Mouse (Mus musculus): ENCODE measurements around the gene Crebzf. TPM values are rescaled to one million over a fixed set of nuclear protein-coding genes. Genes with fewer than 3 reads are reported as not detected.

Gene Crebzf
- 49.9 and 52.3 TPM in 2 replicates for polyA plus RNA-seq (2014; fragmentation: Nextera tagmentation; extraction: Ambion mirVana)

- peak within 1 kb of the TSS; percentile 97 for H3K27ac ChIP-seq (ENCODE audit: low read depth, low read length)
- no peaks in the 10 kb centered on the region for H3K9me3 ChIP-seq (ENCODE audit: control insufficient read depth, low read length)
- no peaks in the 10 kb centered on the region for H3K36me3 ChIP-seq (ENCODE audit: control insufficient read depth, insufficient read depth, low read length)
- peaks cover 5% of the 10 kb centered on the region for H3K4me1 ChIP-seq (ENCODE audit: control insufficient read depth, insufficient read depth, low read length)
- no peaks in the 10 kb centered on the region for H3K27me3 ChIP-seq (ENCODE audit: control insufficient read depth, insufficient read depth, low read length)
- H3K9ac ChIP-seq (ENCODE audit: low read length), result peak within 1 kb of the TSS; percentile 98
- ATAC-seq (ENCODE audit: low FRiP score), result peak; percentile 95
- peak within 1 kb of the TSS; percentile 92 for H3K4me2 ChIP-seq
- peak within 1 kb of the TSS; percentile 98 for H3K4me3 ChIP-seq (ENCODE audit: low read depth, low read length)
- under 1% methylated on average over 50 of the region's 54 CpGs for WGBS
- DNase-seq (ENCODE audit: low spot score, missing footprints), result peak; percentile 99
Observed at GRCm38 (mm10) chr7:90442518-90443080, at the start of gene Crebzf. Gene Crebzf (plus strand): TSS chr7:90442729.

- Histone ChIP-seq H3K9me3 (ENCODE audit: control insufficient read depth, low read length) (no peaks in the 10 kb centered on the region), H3K9ac (ENCODE audit: low read length) (no peak overlapping the region), H3K27me3 (ENCODE audit: control insufficient read depth, insufficient read depth, low read length) (no peaks in the 10 kb centered on the region), H3K27ac (ENCODE audit: low read depth, low read length) (no peak overlapping the region), H3K4me3 (ENCODE audit: low read depth, low read length) (no peak overlapping the region), H3K36me3 (ENCODE audit: control insufficient read depth, insufficient read depth, low read length) (no peaks in the 10 kb centered on the region), H3K4me1 (ENCODE audit: control insufficient read depth, insufficient read depth, low read length) (no peaks in the 10 kb centered on the region), H3K4me2 (no peak overlapping the region)
- DNase-seq (ENCODE audit: low spot score, missing footprints) (peak; percentile 83), ATAC-seq (ENCODE audit: low FRiP score) (no peak)
- WGBS, result 57% methylated on average over 4 of the region's 4 CpGs
Observed at GRCm38 (mm10) chr7:90395073-90395472, 47.5 kb upstream of the Crebzf start.

- Histone ChIP-seq H3K4me1 (ENCODE audit: control insufficient read depth, insufficient read depth, low read length) (no peaks in the 10 kb centered on the region), H3K4me3 (ENCODE audit: low read depth, low read length) (no peak overlapping the region), H3K27me3 (ENCODE audit: control insufficient read depth, insufficient read depth, low read length) (no peaks in the 10 kb centered on the region), H3K27ac (ENCODE audit: low read depth, low read length) (no peak overlapping the region), H3K9ac (ENCODE audit: low read length) (no peak overlapping the region), H3K4me2 (no peak overlapping the region), H3K9me3 (ENCODE audit: control insufficient read depth, low read length) (no peaks in the 10 kb centered on the region), H3K36me3 (ENCODE audit: control insufficient read depth, insufficient read depth, low read length) (no peaks in the 10 kb centered on the region)
- ATAC-seq (ENCODE audit: low FRiP score) (no peak), DNase-seq (ENCODE audit: low spot score, missing footprints) (no peak)
- 73% methylated on average over 5 of the region's 5 CpGs for WGBS
Observed at GRCm38 (mm10) chr7:90395928-90396327, 46.6 kb upstream of the Crebzf start.

- H3K9ac ChIP-seq (ENCODE audit: low read length), result no peak overlapping the region
- H3K4me1 ChIP-seq (ENCODE audit: control insufficient read depth, insufficient read depth, low read length), result no peaks in the 10 kb centered on the region
- no peaks in the 10 kb centered on the region for H3K9me3 ChIP-seq (ENCODE audit: control insufficient read depth, low read length)
- H3K27ac ChIP-seq (ENCODE audit: low read depth, low read length), result no peak overlapping the region
- H3K36me3 ChIP-seq (ENCODE audit: control insufficient read depth, insufficient read depth, low read length), result no peaks in the 10 kb centered on the region
- ATAC-seq (ENCODE audit: low FRiP score) (no peak), DNase-seq (ENCODE audit: low spot score, missing footprints) (peak; percentile 93)
- no peaks in the 10 kb centered on the region for H3K27me3 ChIP-seq (ENCODE audit: control insufficient read depth, insufficient read depth, low read length)
- WGBS, result 56% methylated on average over 3 of the region's 3 CpGs
- H3K4me3 ChIP-seq (ENCODE audit: low read depth, low read length), result no peak overlapping the region
- no peak overlapping the region for H3K4me2 ChIP-seq
Observed at GRCm38 (mm10) chr7:90409934-90410333, 32.6 kb upstream of the Crebzf start.

GRCm38 (mm10) chr7:90426020-90427001, 16.2 kb upstream of the Crebzf start, which contains the start of gene Ccdc89:
Gene Ccdc89 (plus strand): TSS chr7:90426577.
- Histone ChIP-seq H3K27ac (ENCODE audit: low read depth, low read length) (no peak within 1 kb of the TSS), H3K9me3 (ENCODE audit: control insufficient read depth, low read length) (no peaks in the 10 kb centered on the region), H3K9ac (ENCODE audit: low read length) (peak within 1 kb of the TSS; percentile 36; the same call in 1 of the 2 replicates), H3K4me3 (ENCODE audit: low read depth, low read length) (peak within 1 kb of the TSS; percentile 35), H3K27me3 (ENCODE audit: control insufficient read depth, insufficient read depth, low read length) (no peaks in the 10 kb centered on the region), H3K4me1 (ENCODE audit: control insufficient read depth, insufficient read depth, low read length) (no peaks in the 10 kb centered on the region; the same call in 1 of the 2 replicates), H3K36me3 (ENCODE audit: control insufficient read depth, insufficient read depth, low read length) (no peaks in the 10 kb centered on the region), H3K4me2 (peak within 1 kb of the TSS; percentile 57)
- ATAC-seq (ENCODE audit: low FRiP score) (peak; percentile 100), DNase-seq (ENCODE audit: low spot score, missing footprints) (peak; percentile 91)
- 24% methylated on average over 29 of the region's 29 CpGs for WGBS

GRCm38 (mm10) chr7:90427006-90427405, 15.5 kb upstream of the Crebzf start:
- ATAC-seq (ENCODE audit: low FRiP score) (no peak), DNase-seq (ENCODE audit: low spot score, missing footprints) (no peak)
- H3K9ac ChIP-seq (ENCODE audit: low read length), result no peak overlapping the region
- no peaks in the 10 kb centered on the region; the same call in 1 of the 2 replicates for H3K4me1 ChIP-seq (ENCODE audit: control insufficient read depth, insufficient read depth, low read length)
- no peak overlapping the region; the same call in 1 of the 2 replicates for H3K4me3 ChIP-seq (ENCODE audit: low read depth, low read length)
- H3K27me3 ChIP-seq (ENCODE audit: control insufficient read depth, insufficient read depth, low read length), result no peaks in the 10 kb centered on the region
- no peak overlapping the region for H3K27ac ChIP-seq (ENCODE audit: low read depth, low read length)
- H3K4me2 ChIP-seq, result peak overlapping the region; percentile 57; the same call in 1 of the 2 replicates
- 74% methylated on average over 9 of the region's 9 CpGs for WGBS
- H3K9me3 ChIP-seq (ENCODE audit: control insufficient read depth, low read length), result no peaks in the 10 kb centered on the region
- no peaks in the 10 kb centered on the region for H3K36me3 ChIP-seq (ENCODE audit: control insufficient read depth, insufficient read depth, low read length)

- Histone ChIP-seq H3K27me3 (ENCODE audit: control insufficient read depth, insufficient read depth, low read length) (no peaks in the 10 kb centered on the region), H3K4me3 (ENCODE audit: low read depth, low read length) (no peak overlapping the region), H3K9me3 (ENCODE audit: control insufficient read depth, low read length) (no peaks in the 10 kb centered on the region), H3K27ac (ENCODE audit: low read depth, low read length) (no peak overlapping the region), H3K9ac (ENCODE audit: low read length) (no peak overlapping the region), H3K4me1 (ENCODE audit: control insufficient read depth, insufficient read depth, low read length) (no peaks in the 10 kb centered on the region), H3K36me3 (ENCODE audit: control insufficient read depth, insufficient read depth, low read length) (no peaks in the 10 kb centered on the region), H3K4me2 (no peak overlapping the region)
- DNase-seq (ENCODE audit: low spot score, missing footprints), result no peak
- no peak for ATAC-seq (ENCODE audit: low FRiP score)
Observed at GRCm38 (mm10) chr7:90432221-90432620, 10.3 kb upstream of the Crebzf start.

- WGBS, result 90% methylated on average over 4 of the region's 4 CpGs
- Histone ChIP-seq H3K4me1 (ENCODE audit: control insufficient read depth, insufficient read depth, low read length) (no peaks in the 10 kb centered on the region), H3K9ac (ENCODE audit: low read length) (no peak overlapping the region), H3K4me2 (no peak overlapping the region), H3K27ac (ENCODE audit: low read depth, low read length) (no peak overlapping the region), H3K36me3 (ENCODE audit: control insufficient read depth, insufficient read depth, low read length) (no peaks in the 10 kb centered on the region), H3K4me3 (ENCODE audit: low read depth, low read length) (no peak overlapping the region), H3K27me3 (ENCODE audit: control insufficient read depth, insufficient read depth, low read length) (no peaks in the 10 kb centered on the region), H3K9me3 (ENCODE audit: control insufficient read depth, low read length) (no peaks in the 10 kb centered on the region)
- ATAC-seq (ENCODE audit: low FRiP score), result no peak
- no peak for DNase-seq (ENCODE audit: low spot score, missing footprints)
Observed at GRCm38 (mm10) chr7:90440044-90440443, 2.5 kb upstream of the Crebzf start.

GRCm38 (mm10) chr7:90442070-90442469, 459 bp upstream of the Crebzf start:
- WGBS, result 12% methylated on average over 4 of the region's 4 CpGs
- peak; percentile 89 for DNase-seq (ENCODE audit: low spot score, missing footprints)

More at GRCm38 (mm10) chr7:90442070-90442469, 459 bp upstream of the Crebzf start:
- Histone ChIP-seq H3K9me3 (ENCODE audit: control insufficient read depth, low read length) (no peaks in the 10 kb centered on the region), H3K4me1 (ENCODE audit: control insufficient read depth, insufficient read depth, low read length) (peaks cover 5% of the 10 kb centered on the region), H3K36me3 (ENCODE audit: control insufficient read depth, insufficient read depth, low read length) (no peaks in the 10 kb centered on the region), H3K9ac (ENCODE audit: low read length) (peak overlapping the region; percentile 34), H3K27me3 (ENCODE audit: control insufficient read depth, insufficient read depth, low read length) (no peaks in the 10 kb centered on the region), H3K4me2 (peak overlapping the region; percentile 47), H3K4me3 (ENCODE audit: low read depth, low read length) (peak overlapping the region; percentile 98), H3K27ac (ENCODE audit: low read depth, low read length) (no peak overlapping the region)
- ATAC-seq (ENCODE audit: low FRiP score), result peak; percentile 14

All from midbrain, embryonic 11.5 days (tissue).